Mouse (Mus musculus): ENCODE measurements at regions not wholly inside any gene's neighbourhood (a gene's known extent, or its start where the extent isn't known, plus 50 kb on each side); places are given as distances from the start of the nearest gene placed in this dataset.

- H3K4me3 ChIP-seq (ENCODE audit: low read depth, low read length): no peak overlapping the region
- H3K27me3 ChIP-seq (replicated peaks; ENCODE audit: control insufficient read depth, insufficient read depth, low read length): no peaks in the 10 kb centered on the region
- H3K9me3 ChIP-seq (replicated peaks; ENCODE audit: control insufficient read depth, low read length): no peaks in the 10 kb centered on the region
- no peaks in the 10 kb centered on the region for H3K4me1 ChIP-seq (ENCODE audit: control insufficient read depth, insufficient read depth, low read length)
- no peaks in the 10 kb centered on the region for H3K36me3 ChIP-seq (ENCODE audit: control insufficient read depth, insufficient read depth, low read length)
- DNase-seq (ENCODE audit: low spot score) (no peak), ATAC-seq (no peak)
- H3K9ac ChIP-seq (ENCODE audit: low read length): no peak overlapping the region
- 42% methylated on average over 3 of the region's 3 CpGs for WGBS
- H3K4me2 ChIP-seq (ENCODE audit: low read length): no peak overlapping the region
- H3K27ac ChIP-seq (ENCODE audit: low read depth, low read length): no peak overlapping the region
Measured at GRCm38 (mm10) chr2:80902050-80902449, 285.0 kb downstream of the Nup35 start.

DNA sequence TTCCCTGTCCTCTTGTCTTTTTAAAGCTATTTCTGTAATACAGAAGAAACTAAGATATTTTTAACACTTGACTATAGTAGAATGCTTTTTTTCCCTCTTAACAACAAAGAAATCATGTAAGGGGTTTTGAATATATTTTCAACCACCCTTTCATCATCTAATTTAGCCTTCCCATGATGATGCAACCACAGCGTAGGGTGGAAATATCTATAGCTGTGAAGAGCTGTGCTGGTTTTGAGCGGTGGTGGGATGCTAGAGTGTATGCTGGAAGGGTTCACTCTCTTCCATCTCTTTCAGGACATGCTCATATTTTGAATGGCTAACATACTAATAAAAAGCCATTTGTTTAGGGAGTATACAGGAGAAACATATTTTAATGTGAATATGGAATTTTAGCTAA is 296.4 kb downstream of the Nup35 start:
- Histone ChIP-seq H3K9me3 (replicated peaks; ENCODE audit: control insufficient read depth, low read length) (no peaks in the 10 kb centered on the region), H3K27ac (ENCODE audit: low read depth, low read length) (no peak overlapping the region), H3K36me3 (ENCODE audit: control insufficient read depth, insufficient read depth, low read length) (no peaks in the 10 kb centered on the region), H3K4me2 (ENCODE audit: low read length) (no peak overlapping the region), H3K27me3 (replicated peaks; ENCODE audit: control insufficient read depth, insufficient read depth, low read length) (no peaks in the 10 kb centered on the region), H3K4me3 (ENCODE audit: low read depth, low read length) (no peak overlapping the region), H3K9ac (ENCODE audit: low read length) (no peak overlapping the region), H3K4me1 (ENCODE audit: control insufficient read depth, insufficient read depth, low read length) (no peaks in the 10 kb centered on the region)
- ATAC-seq: no peak
- DNase-seq (ENCODE audit: low spot score): no peak
- WGBS: 98% methylated on average over 2 of the region's 2 CpGs

- Histone ChIP-seq H3K27me3 (replicated peaks; ENCODE audit: control insufficient read depth, insufficient read depth, low read length) (no peaks in the 10 kb centered on the region), H3K4me3 (ENCODE audit: low read depth, low read length) (no peak overlapping the region), H3K4me1 (ENCODE audit: control insufficient read depth, insufficient read depth, low read length) (no peaks in the 10 kb centered on the region), H3K4me2 (ENCODE audit: low read length) (no peak overlapping the region), H3K27ac (ENCODE audit: low read depth, low read length) (no peak overlapping the region), H3K9ac (ENCODE audit: low read length) (no peak overlapping the region), H3K9me3 (replicated peaks; ENCODE audit: control insufficient read depth, low read length) (no peaks in the 10 kb centered on the region), H3K36me3 (ENCODE audit: control insufficient read depth, insufficient read depth, low read length) (no peaks in the 10 kb centered on the region)
- DNase-seq (ENCODE audit: low spot score): peak; percentile 18
- no peak for ATAC-seq
- 81% methylated on average over 3 of the region's 3 CpGs for WGBS
Measured at GRCm38 (mm10) chr2:80945521-80945920, 328.5 kb downstream of the Nup35 start.

GRCm38 (mm10) chr2:80966766-80967165 is 349.7 kb downstream of the Nup35 start:
- Histone ChIP-seq H3K4me3 (ENCODE audit: low read depth, low read length) (no peak overlapping the region), H3K4me1 (ENCODE audit: control insufficient read depth, insufficient read depth, low read length) (no peaks in the 10 kb centered on the region), H3K9me3 (replicated peaks; ENCODE audit: control insufficient read depth, low read length) (no peaks in the 10 kb centered on the region), H3K36me3 (ENCODE audit: control insufficient read depth, insufficient read depth, low read length) (no peaks in the 10 kb centered on the region), H3K27ac (ENCODE audit: low read depth, low read length) (no peak overlapping the region), H3K4me2 (ENCODE audit: low read length) (no peak overlapping the region), H3K9ac (ENCODE audit: low read length) (no peak overlapping the region), H3K27me3 (replicated peaks; ENCODE audit: control insufficient read depth, insufficient read depth, low read length) (no peaks in the 10 kb centered on the region)
- no peak for ATAC-seq
- no peak for DNase-seq (ENCODE audit: low spot score)
- WGBS: 88% methylated on average over 5 of the region's 5 CpGs

DNA sequence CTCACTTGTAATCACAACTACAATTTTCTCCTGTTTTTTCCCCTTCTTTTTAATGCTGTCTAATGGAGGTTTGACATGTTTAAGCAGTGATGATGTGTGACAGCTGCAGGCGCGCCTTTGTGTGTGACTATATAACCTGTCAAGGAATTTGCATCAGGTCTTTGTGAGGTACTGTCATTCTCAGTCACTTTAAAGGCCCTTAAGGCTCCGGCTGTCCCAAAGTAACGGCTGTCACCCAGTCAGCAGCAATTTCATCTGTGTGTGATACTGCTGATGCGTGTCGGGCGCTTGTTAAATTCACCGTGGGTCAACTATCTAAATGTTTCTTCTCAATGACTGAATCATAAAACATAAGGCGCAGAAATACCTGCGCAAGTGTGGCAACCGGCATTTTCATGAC is 350.2 kb downstream of the Nup35 start:
- Histone ChIP-seq H3K4me3 (ENCODE audit: low read depth, low read length) (no peak overlapping the region), H3K9me3 (replicated peaks; ENCODE audit: control insufficient read depth, low read length) (no peaks in the 10 kb centered on the region), H3K27ac (ENCODE audit: low read depth, low read length) (no peak overlapping the region), H3K9ac (ENCODE audit: low read length) (no peak overlapping the region), H3K4me2 (ENCODE audit: low read length) (no peak overlapping the region), H3K27me3 (replicated peaks; ENCODE audit: control insufficient read depth, insufficient read depth, low read length) (no peaks in the 10 kb centered on the region), H3K4me1 (ENCODE audit: control insufficient read depth, insufficient read depth, low read length) (no peaks in the 10 kb centered on the region), H3K36me3 (ENCODE audit: control insufficient read depth, insufficient read depth, low read length) (no peaks in the 10 kb centered on the region)
- peak; percentile 16 for DNase-seq (ENCODE audit: low spot score)
- 79% methylated on average over 11 of the region's 11 CpGs for WGBS
- ATAC-seq: peak; percentile 40

- peak; percentile 47 for DNase-seq (ENCODE audit: low spot score)
- 65% methylated on average over 5 of the region's 5 CpGs for WGBS
Measured at GRCm38 (mm10) chr2:80969354-80969753, 352.3 kb downstream of the Nup35 start.

DNA sequence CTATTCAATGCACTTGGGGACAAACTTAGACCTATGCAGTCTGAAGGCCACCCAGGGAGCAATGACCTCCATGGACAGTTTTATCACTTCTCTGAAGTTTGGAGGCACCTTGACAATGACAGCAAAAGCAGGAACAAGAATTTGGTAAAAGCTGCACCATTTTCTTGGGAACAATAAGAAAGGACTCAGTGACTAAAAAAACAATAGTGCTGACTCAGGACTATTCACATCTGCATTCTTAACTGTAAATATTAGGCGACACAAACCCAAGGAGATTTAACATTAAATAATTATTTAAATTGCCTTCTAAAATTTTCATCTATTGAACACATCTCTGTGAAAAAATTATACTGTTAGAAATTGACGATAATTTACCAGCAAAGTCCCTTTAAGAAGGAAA is 356.2 kb downstream of the Nup35 start:
- Histone ChIP-seq H3K27me3 (replicated peaks; ENCODE audit: control insufficient read depth, insufficient read depth, low read length) (no peaks in the 10 kb centered on the region), H3K4me2 (ENCODE audit: low read length) (no peak overlapping the region), H3K4me3 (ENCODE audit: low read depth, low read length) (no peak overlapping the region), H3K27ac (ENCODE audit: low read depth, low read length) (no peak overlapping the region), H3K9ac (ENCODE audit: low read length) (no peak overlapping the region), H3K9me3 (replicated peaks; ENCODE audit: control insufficient read depth, low read length) (no peaks in the 10 kb centered on the region), H3K4me1 (ENCODE audit: control insufficient read depth, insufficient read depth, low read length) (no peaks in the 10 kb centered on the region), H3K36me3 (ENCODE audit: control insufficient read depth, insufficient read depth, low read length) (no peaks in the 10 kb centered on the region)
- WGBS: 82% methylated on average over 2 of the region's 2 CpGs
- DNase-seq (ENCODE audit: low spot score) (no peak), ATAC-seq (no peak)

More at GRCm38 (mm10) chr2:80969354-80969753, 352.3 kb downstream of the Nup35 start:
- Histone ChIP-seq H3K9me3 (replicated peaks; ENCODE audit: control insufficient read depth, low read length) (no peaks in the 10 kb centered on the region), H3K4me1 (ENCODE audit: control insufficient read depth, insufficient read depth, low read length) (no peaks in the 10 kb centered on the region), H3K4me2 (ENCODE audit: low read length) (no peak overlapping the region), H3K4me3 (ENCODE audit: low read depth, low read length) (no peak overlapping the region), H3K9ac (ENCODE audit: low read length) (no peak overlapping the region), H3K36me3 (ENCODE audit: control insufficient read depth, insufficient read depth, low read length) (no peaks in the 10 kb centered on the region), H3K27me3 (replicated peaks; ENCODE audit: control insufficient read depth, insufficient read depth, low read length) (no peaks in the 10 kb centered on the region), H3K27ac (ENCODE audit: low read depth, low read length) (no peak overlapping the region)
- peak; percentile 65; the same call in 1 of the 2 replicates for ATAC-seq

DNA sequence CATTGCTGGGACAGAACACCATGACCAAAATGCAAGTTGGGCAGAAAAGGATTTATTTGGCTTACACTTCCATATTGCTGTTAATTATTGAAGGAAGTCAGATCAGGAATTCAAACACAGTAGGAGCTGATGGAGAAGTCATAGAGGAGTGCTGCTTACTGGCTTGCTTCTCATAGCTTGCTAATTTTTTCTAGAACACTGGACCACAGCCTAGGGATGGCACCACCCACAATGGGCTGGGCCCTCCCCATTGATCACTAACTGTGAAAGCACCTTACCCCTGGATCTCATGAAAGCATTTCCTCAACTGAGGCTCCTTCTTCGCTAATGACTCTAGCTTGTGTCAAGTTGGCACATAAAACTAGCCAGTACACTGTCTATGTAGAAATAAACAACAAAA is 381.3 kb downstream of the Nup35 start:
- H3K4me3 ChIP-seq (ENCODE audit: low read depth, low read length): no peak overlapping the region

GRCm38 (mm10) chr2:81007071-81007470 is 390.0 kb downstream of the Nup35 start:
- Histone ChIP-seq H3K27me3 (replicated peaks; ENCODE audit: control insufficient read depth, insufficient read depth, low read length) (no peaks in the 10 kb centered on the region), H3K36me3 (ENCODE audit: control insufficient read depth, insufficient read depth, low read length) (no peaks in the 10 kb centered on the region), H3K27ac (ENCODE audit: low read depth, low read length) (no peak overlapping the region), H3K4me1 (ENCODE audit: control insufficient read depth, insufficient read depth, low read length) (no peaks in the 10 kb centered on the region), H3K4me2 (ENCODE audit: low read length) (no peak overlapping the region), H3K9ac (ENCODE audit: low read length) (no peak overlapping the region), H3K4me3 (ENCODE audit: low read depth, low read length) (no peak overlapping the region), H3K9me3 (replicated peaks; ENCODE audit: control insufficient read depth, low read length) (no peaks in the 10 kb centered on the region)
- ATAC-seq (no peak), DNase-seq (ENCODE audit: low spot score) (no peak)
- WGBS: 86% methylated on average over 11 of the region's 11 CpGs

More for the DNA sequence above, 381.3 kb downstream of the Nup35 start:
- no peak overlapping the region for H3K4me2 ChIP-seq (ENCODE audit: low read length)
- ATAC-seq (no peak), DNase-seq (ENCODE audit: low spot score) (no peak)
- no peaks in the 10 kb centered on the region for H3K27me3 ChIP-seq (replicated peaks; ENCODE audit: control insufficient read depth, insufficient read depth, low read length)
- no peaks in the 10 kb centered on the region for H3K9me3 ChIP-seq (replicated peaks; ENCODE audit: control insufficient read depth, low read length)
- no peaks in the 10 kb centered on the region for H3K4me1 ChIP-seq (ENCODE audit: control insufficient read depth, insufficient read depth, low read length)
- no peak overlapping the region for H3K27ac ChIP-seq (ENCODE audit: low read depth, low read length)
- H3K9ac ChIP-seq (ENCODE audit: low read length): no peak overlapping the region
- H3K36me3 ChIP-seq (ENCODE audit: control insufficient read depth, insufficient read depth, low read length): no peaks in the 10 kb centered on the region
- WGBS: 86% methylated on average over 1 of the region's 1 CpGs

Data from forebrain, embryonic 14.5 days (tissue).